Mouse (Mus musculus) mouse embryonic stem cell (cell line): Measurements from ENCODE around the gene Dnajc7.

Experiments
- in situ Hi-C, 2 experiments: fragments of 300-500 bp; cut with MboI; formaldehyde crosslinking; loops; 1 replicate in 1 of 2; 3 replicates in 1 of 2; pipeline ENCODE4 v1.14.3; 2019 to 2020; ENCODE audit warnings: low sequenced_read_pairs in 2 of 2, low pct_unique_long_range_greater_than_20kb in 1 of 2, mixed read lengths in 1 of 2; ENCODE audit not compliant: unreplicated experiment in 1 of 2

Dnajc7 gene

DNA sequence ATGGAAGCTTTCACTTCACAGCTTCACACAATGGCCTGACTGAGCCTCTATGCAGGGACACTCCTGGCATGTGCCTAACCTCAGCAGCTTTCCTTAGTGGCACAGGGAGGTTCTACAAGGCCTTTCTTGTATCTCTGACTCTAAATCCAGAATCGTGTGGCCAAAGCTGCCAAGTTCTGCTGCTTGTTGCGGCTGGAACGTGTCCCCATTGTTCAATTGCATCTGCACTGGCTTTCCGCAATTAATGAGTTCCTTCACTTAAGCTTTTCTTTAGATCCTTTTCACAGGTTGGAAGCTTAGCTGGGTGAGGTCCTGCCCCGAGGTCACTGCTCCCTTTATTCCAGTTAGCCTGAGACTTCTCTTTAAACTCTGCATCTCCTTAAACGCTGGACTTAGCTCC, 86.1 kb downstream of the Dnajc7 start:
- in situ Hi-C loops = no loop called here
